Mouse (Mus musculus) intestine, embryonic 16.5 days (tissue): Measurements from ENCODE around the gene Slc1a3. TPM values are rescaled to one million over a fixed set of nuclear protein-coding genes. Genes with fewer than 3 reads are reported as not detected.

Source experiments
- ATAC-seq: fragments of 200-750 bp; cut with Nextera tagmentation; 2 replicates; pipeline ENCODE4 v1.8.0; 2017; ENCODE audit warnings: moderate TSS enrichment, moderate library complexity
- H3K27ac ChIP-seq: fragments of 300-500 bp; sonication (generic); 2 replicates; pipeline ENCODE4 v1.5.1; 2014; ENCODE audit warnings: mild to moderate bottlenecking, low read length
- H3K27me3 ChIP-seq: fragments of 300-500 bp; sonication (generic); replicated peaks from 2 replicates; pipeline ENCODE4 v1.6.1; 2014; ENCODE audit warnings: low read length, control low read depth, mixed read lengths; ENCODE audit not compliant: control insufficient read depth, insufficient read depth
- H3K36me3 ChIP-seq: fragments of 300-500 bp; sonication (generic); 2 replicates; pipeline ENCODE4 v1.6.1; 2014; ENCODE audit warnings: low read length, control low read depth; ENCODE audit not compliant: control insufficient read depth, insufficient read depth
- H3K4me1 ChIP-seq: fragments of 300-500 bp; sonication (generic); 2 replicates; pipeline ENCODE4 v1.6.1; 2014; ENCODE audit warnings: low read length, control low read depth, mixed read lengths; ENCODE audit not compliant: control insufficient read depth, insufficient read depth
- H3K4me2 ChIP-seq: fragments of 300-500 bp; sonication (generic); 2 replicates; pipeline ENCODE4 v1.6.1; 2014; ENCODE audit warnings: low read depth, low read length, control low read depth
- H3K4me3 ChIP-seq: fragments of 300-500 bp; sonication (generic); 2 replicates; pipeline ENCODE4 v1.5.1; 2014; ENCODE audit warnings: mild to moderate bottlenecking, low read length
- H3K9ac ChIP-seq: fragments of 300-500 bp; sonication (generic); 2 replicates; pipeline ENCODE4 v1.6.1; 2014; ENCODE audit warnings: low read depth, low read length
- H3K9me3 ChIP-seq: fragments of 300-500 bp; sonication (generic); 2 replicates; pipeline ENCODE4 v1.6.1; 2016; ENCODE audit warnings: low read length, control low read depth; ENCODE audit not compliant: control insufficient read depth
- WGBS: fragments of 180-500 bp; shearing (Covaris S2); extraction: QIAGEN DNeasy Blood & Tissue Kit; methylation state at CpG from one replicate; pipeline ENCODE4 v1.1.7; 2014; 5-methylcytosine and 5-hydroxymethylcytosine counted together
- polyA plus RNA-seq: library from polyadenylated mRNA; unstranded; fragments of >200 nt; fragmentation: Nextera tagmentation; extraction: Ambion mirVana; gene quantifications from 2 replicates; pipeline ENCODE4 v1.2.1, GENCODE M21; 2015

The Slc1a3 gene
- 3.7 and 4.0 TPM in 2 replicates for polyA plus RNA-seq

DNA sequence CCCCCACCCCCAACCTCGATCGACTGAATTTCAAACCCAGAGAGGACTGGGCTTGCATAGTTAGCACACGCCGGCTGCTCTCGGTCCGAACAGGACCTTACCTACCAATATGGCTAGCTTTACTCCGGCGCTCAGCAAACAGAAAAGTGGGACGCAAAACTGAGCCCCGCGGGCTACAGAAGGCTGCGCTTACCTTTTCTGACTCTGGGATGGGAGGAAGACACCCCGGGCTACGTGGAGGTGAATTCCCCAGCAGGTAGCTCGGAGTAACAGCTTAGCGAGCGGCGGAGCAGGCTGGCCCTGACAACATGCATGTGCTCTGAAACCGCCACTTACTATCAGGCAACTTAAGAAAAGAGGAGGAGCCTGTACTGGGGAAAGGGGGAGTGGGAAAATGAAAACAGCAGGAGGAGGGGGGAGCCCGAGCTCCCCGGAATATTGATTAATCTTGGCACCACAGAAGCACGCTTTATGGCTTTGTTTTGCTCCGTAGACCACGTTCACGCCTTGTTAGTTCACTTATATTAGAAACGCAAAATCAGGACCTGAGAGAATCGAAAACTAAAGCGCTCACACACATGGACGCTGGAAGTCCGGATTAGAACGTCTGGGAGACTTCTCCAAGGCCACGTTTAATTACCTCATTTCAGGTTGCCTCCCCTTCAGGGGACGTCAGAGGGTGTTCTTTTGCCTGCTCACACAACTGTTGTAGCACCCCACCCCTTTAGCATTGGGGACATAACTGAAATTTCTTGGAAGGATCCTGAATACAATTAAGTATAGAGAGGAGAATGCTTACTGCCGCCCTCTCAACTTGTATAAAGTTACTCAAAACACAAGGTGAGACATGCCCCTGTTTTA, at the start of gene Slc1a3:
Slc1a3 (minus strand) TSS at position 619 of the 861 bp plus-strand sequence.
- Histone ChIP-seq H3K4me3 (peak within 1 kb of the TSS; percentile 65), H3K36me3 (no peaks in the 10 kb centered on the region), H3K4me2 (peak within 1 kb of the TSS; percentile 80), H3K4me1 (no peaks in the 10 kb centered on the region), H3K9me3 (no peaks in the 10 kb centered on the region), H3K27ac (no peak within 1 kb of the TSS), H3K9ac (peak within 1 kb of the TSS; percentile 67), H3K27me3 (no peaks in the 10 kb centered on the region)
- ATAC-seq = peak; percentile 96
- WGBS = under 1% methylated on average over 34 of the region's 34 CpGs

GRCm38 (mm10) chr15:8759026-8759425, 48.5 kb upstream of the Slc1a3 start:
- no peaks in the 10 kb centered on the region for H3K9me3 ChIP-seq
- no peak for ATAC-seq
- no peak overlapping the region for H3K4me2 ChIP-seq
- no peaks in the 10 kb centered on the region for H3K36me3 ChIP-seq
- H3K27me3 ChIP-seq = no peaks in the 10 kb centered on the region
- no peak overlapping the region for H3K4me3 ChIP-seq
- no peak overlapping the region for H3K9ac ChIP-seq
- H3K4me1 ChIP-seq = no peaks in the 10 kb centered on the region; the same call in 1 of the 2 replicates
- 75% methylated on average over 3 of the region's 3 CpGs for WGBS
- no peak overlapping the region for H3K27ac ChIP-seq

DNA sequence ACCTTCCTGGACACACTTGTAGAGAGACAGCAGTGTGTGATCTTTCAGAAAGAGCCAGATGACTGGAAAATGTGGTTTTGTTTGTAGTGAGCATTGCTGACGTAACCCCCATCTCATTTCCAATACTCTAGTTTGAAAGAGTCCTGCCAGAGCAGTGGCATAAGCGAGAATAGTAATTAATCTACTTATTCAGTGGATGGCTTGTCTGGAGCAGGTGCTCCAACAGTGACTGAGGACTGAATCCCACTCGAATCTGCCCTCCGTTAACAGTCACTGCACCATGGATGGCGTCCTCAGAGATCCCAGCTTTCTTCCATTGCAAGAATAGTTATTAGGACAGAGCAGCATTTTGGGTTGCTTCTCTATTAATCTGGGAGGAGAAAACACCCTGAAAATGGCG, 45.9 kb upstream of the Slc1a3 start:
- 77% methylated on average over 6 of the region's 6 CpGs for WGBS
- no peaks in the 10 kb centered on the region for H3K4me1 ChIP-seq
- no peaks in the 10 kb centered on the region for H3K9me3 ChIP-seq

DNA sequence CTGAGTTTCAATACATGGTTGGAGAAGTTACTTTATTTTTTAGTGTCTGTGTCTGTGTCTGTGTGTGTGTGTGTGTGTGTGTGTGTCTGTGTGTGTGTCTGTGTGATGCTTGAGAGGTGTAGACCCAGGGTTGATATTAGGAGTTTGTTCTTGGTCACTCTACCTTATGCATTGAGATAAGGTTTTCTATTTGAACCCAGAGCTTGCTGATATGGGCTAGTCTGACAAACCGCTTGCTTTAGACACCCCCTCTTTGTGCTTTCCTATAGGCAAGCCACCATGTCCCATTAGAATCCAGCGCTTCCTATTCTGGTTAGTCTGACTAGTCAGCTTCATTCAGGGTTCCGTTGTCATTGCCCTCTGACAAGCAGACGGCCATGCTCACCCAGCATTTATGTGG, 39.2 kb upstream of the Slc1a3 start:
- no peaks in the 10 kb centered on the region for H3K4me1 ChIP-seq
- H3K27ac ChIP-seq = no peak overlapping the region
- H3K4me2 ChIP-seq = no peak overlapping the region
- WGBS = 92% methylated on average over 4 of the region's 4 CpGs
- no peak overlapping the region for H3K4me3 ChIP-seq
- no peaks in the 10 kb centered on the region for H3K27me3 ChIP-seq
- H3K9ac ChIP-seq = no peak overlapping the region
- no peaks in the 10 kb centered on the region for H3K36me3 ChIP-seq
- H3K9me3 ChIP-seq = no peaks in the 10 kb centered on the region
- ATAC-seq = no peak

More for the DNA sequence above, 45.9 kb upstream of the Slc1a3 start:
- Histone ChIP-seq H3K4me2 (no peak overlapping the region), H3K27me3 (no peaks in the 10 kb centered on the region), H3K27ac (no peak overlapping the region), H3K9ac (no peak overlapping the region), H3K4me3 (no peak overlapping the region), H3K36me3 (no peaks in the 10 kb centered on the region)
- no peak for ATAC-seq

- no peaks in the 10 kb centered on the region for H3K4me1 ChIP-seq
- no peak overlapping the region for H3K9ac ChIP-seq
- WGBS = 81% methylated on average over 1 of the region's 1 CpGs
- H3K27ac ChIP-seq = no peak overlapping the region
- no peaks in the 10 kb centered on the region for H3K9me3 ChIP-seq
- ATAC-seq = no peak
- no peak overlapping the region for H3K4me3 ChIP-seq
- H3K4me2 ChIP-seq = no peak overlapping the region
- no peaks in the 10 kb centered on the region for H3K27me3 ChIP-seq
- H3K36me3 ChIP-seq = no peaks in the 10 kb centered on the region
These were observed 38.2 kb upstream of the Slc1a3 start for GRCm38 (mm10) chr15:8748771-8749170.

GRCm38 (mm10) chr15:8741593-8741992, 31.0 kb upstream of the Slc1a3 start:
- no peak overlapping the region for H3K9ac ChIP-seq
- no peak for ATAC-seq
- H3K9me3 ChIP-seq = no peaks in the 10 kb centered on the region
- no peak overlapping the region for H3K4me2 ChIP-seq
- H3K4me3 ChIP-seq = no peak overlapping the region
- no peaks in the 10 kb centered on the region for H3K36me3 ChIP-seq
- no peaks in the 10 kb centered on the region for H3K4me1 ChIP-seq
- WGBS = 48% methylated on average over 6 of the region's 6 CpGs
- no peak overlapping the region for H3K27ac ChIP-seq
- H3K27me3 ChIP-seq = no peaks in the 10 kb centered on the region

DNA sequence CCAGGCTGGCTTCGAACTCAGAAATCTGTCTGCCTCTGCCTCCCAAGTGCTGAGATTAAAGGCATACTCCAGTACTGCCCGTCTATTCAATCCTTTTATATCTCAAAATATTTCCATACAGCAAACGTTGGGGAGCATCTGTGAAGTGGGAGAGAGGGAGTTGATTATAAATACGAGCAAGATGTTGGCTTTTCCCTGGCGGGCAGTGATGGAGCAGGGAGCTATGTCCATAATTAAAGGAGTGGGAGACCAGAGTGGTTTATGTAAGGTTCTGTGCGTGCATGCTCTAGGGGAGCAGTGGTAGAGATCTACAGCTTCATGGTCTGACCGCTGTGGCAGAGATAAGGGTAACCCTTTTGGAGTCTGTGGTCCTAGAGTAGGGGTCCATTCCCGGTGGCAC, 30.2 kb upstream of the Slc1a3 start:
- WGBS = 91% methylated on average over 8 of the region's 8 CpGs
- Histone ChIP-seq H3K9me3 (no peaks in the 10 kb centered on the region), H3K4me1 (no peaks in the 10 kb centered on the region)

DNA sequence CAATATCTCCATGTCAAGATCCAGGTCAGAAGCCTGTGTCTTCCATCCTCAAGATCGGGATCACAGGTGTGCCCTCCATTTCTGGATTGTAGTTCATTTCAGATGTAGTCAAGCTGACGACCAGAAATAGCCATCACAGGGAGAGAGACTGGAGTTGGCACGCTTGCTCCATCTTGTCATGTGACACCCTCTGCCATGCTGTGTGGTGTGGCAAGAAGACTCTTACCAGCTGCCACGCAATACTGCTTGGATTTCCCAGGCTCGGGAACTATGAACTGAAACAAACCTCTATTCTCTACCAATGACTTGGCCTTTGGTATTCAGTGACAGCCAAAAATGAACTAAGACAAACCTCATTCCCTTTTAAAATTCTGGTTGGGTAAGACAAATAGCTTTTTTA, 27.6 kb upstream of the Slc1a3 start:
- H3K4me2 ChIP-seq = no peak overlapping the region
- ATAC-seq = no peak
- no peak overlapping the region for H3K27ac ChIP-seq
- no peaks in the 10 kb centered on the region for H3K27me3 ChIP-seq
- no peak overlapping the region for H3K9ac ChIP-seq
- H3K9me3 ChIP-seq = no peaks in the 10 kb centered on the region
- no peaks in the 10 kb centered on the region for H3K36me3 ChIP-seq
- 83% methylated on average over 5 of the region's 5 CpGs for WGBS
- H3K4me3 ChIP-seq = no peak overlapping the region
- no peaks in the 10 kb centered on the region for H3K4me1 ChIP-seq

More for the DNA sequence above, 30.2 kb upstream of the Slc1a3 start:
- Histone ChIP-seq H3K4me3 (no peak overlapping the region), H3K36me3 (no peaks in the 10 kb centered on the region), H3K9ac (no peak overlapping the region), H3K27me3 (no peaks in the 10 kb centered on the region), H3K4me2 (no peak overlapping the region), H3K27ac (no peak overlapping the region)
- ATAC-seq = no peak

DNA sequence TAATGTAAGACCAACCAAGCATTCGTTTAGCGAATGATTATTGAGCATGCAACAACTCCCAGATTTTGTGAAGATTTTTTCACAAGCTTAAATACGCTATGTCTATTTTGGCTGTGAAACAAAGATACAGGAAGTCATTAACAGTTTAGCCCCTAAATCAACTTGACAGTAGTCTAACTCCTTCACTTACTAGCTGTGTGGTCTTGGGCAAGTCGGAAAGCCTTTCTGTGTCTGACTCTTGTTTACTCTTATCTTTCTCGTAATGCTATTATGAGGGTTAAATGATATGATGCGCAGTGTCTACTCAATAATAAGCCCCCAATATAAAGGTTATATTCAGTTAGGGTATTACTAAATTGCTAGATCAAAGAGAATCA, 23.8 kb upstream of the Slc1a3 start:
- Histone ChIP-seq H3K36me3 (no peaks in the 10 kb centered on the region), H3K4me1 (no peaks in the 10 kb centered on the region), H3K4me3 (no peak overlapping the region), H3K9me3 (no peaks in the 10 kb centered on the region), H3K4me2 (no peak overlapping the region), H3K27me3 (no peaks in the 10 kb centered on the region), H3K27ac (no peak overlapping the region), H3K9ac (no peak overlapping the region)
- 51% methylated on average over 6 of the region's 6 CpGs for WGBS
- no peak for ATAC-seq
